Mouse (Mus musculus): Measurements from ENCODE around the gene Slc5a5. TPM values are rescaled to one million over a fixed set of nuclear protein-coding genes. Genes with fewer than 3 reads are reported as not detected.
A peak's percentile ranks its signal among the peaks of the same experiment; 100 is the strongest.

Gene Slc5a5
- 0.71 and 1.3 TPM in 2 replicates for polyA plus RNA-seq (2012; rRNA removed)

DNA sequence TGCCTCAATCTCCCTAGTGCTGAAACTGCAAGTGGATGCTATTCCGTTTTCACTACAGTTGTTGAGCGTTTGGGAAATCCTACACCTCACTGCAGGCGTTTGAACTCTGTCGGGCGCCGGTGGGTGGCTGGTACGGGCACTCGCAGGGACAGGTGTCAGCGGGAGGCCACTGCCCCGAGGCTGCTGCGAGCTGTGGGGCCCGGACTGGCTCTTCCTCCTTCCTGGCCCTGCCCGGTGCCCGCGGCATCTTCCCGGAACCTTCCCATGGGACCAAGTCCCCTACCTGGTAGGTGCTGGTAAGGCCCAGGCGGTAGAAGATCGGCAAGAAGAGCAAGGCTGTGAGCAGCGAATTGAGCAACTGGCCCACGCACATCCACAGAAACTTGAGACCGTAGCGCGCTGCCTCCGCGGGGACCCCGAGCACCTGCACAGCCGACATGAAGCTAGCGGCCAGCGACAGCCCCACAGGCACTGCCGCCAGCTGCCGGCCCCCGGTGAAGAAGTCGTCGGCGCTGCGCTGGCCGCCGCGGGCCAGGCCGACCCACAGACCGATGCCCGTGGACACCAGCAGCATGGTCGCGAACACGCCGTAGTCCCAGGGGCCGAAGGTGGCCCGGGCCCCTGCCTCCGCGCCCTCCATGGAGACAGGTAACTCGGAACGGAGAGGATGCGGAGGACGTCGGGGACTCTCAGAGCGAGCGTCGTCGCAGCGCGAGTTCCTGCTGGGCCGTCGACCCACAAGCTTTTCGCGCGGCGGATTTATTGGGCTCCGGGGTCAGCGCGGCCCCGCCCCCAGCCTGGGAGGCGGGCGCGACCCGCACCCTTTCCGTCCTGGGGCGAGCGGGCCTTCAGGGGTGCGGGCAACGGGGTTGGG, at the start of gene Slc5a5:
Gene Slc5a5 (minus strand): TSS at position 736 of the 874 bp plus-strand sequence.
- no peak for TF ChIP-seq CTCF (IDR thresholded peaks at IDR 0.05; ENCODE audit: insufficient read depth, low read length)
- no peak for TF ChIP-seq POLR2A (IDR thresholded peaks at IDR 0.05; ENCODE audit: borderline replicate concordance, extremely low read depth, low read depth, low read length)
- no peak for DNase-seq
- Histone ChIP-seq H3K4me1 (ENCODE audit: control insufficient read depth, insufficient read depth, low read length) (peaks cover 3% of the 10 kb centered on the region), H3K4me3 (replicated peaks; ENCODE audit: extremely low read depth, low read depth, low read length) (no peak within 1 kb of the TSS)
- 12% methylated on average over 80 of the region's 80 CpGs for WGBS

GRCm38 (mm10) chr8:70941478-70941877, 48.9 kb upstream of the Slc5a5 start:
- Histone ChIP-seq H3K4me3 (replicated peaks; ENCODE audit: extremely low read depth, low read depth, low read length) (no peak overlapping the region), H3K4me1 (ENCODE audit: control insufficient read depth, insufficient read depth, low read length) (no peaks in the 10 kb centered on the region)
- no peak for DNase-seq
- TF ChIP-seq CTCF (IDR thresholded peaks at IDR 0.05; ENCODE audit: insufficient read depth, low read length) (0 out of 2 replicates have a peak, but pooled peaks have one; percentile 3), POLR2A (IDR thresholded peaks at IDR 0.05; ENCODE audit: borderline replicate concordance, extremely low read depth, low read depth, low read length) (no peak)
- WGBS = 57% methylated on average over 2 of the region's 2 CpGs

DNA sequence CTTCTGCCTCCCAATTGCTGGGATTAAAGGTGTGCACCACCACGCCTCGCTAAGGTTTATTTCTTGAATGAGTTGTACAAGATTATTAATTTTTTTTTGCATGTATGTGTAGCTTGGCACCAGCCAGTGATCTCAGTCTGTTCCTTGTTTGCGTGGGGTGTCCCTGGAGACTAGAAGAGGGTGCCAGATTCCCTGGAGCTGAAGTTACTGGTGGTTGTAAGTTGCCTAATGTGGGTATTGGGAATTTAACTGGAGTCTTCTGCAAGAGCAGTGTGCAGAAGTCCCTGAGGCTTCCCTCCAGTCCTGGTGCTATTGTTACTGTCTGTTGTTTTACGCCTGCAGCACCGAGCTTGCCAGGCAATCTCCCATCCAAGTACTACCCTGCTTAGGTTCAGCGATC, 44.6 kb upstream of the Slc5a5 start:
- no peaks in the 10 kb centered on the region for H3K4me1 ChIP-seq (ENCODE audit: control insufficient read depth, insufficient read depth, low read length)
- WGBS = 81% methylated on average over 6 of the region's 6 CpGs
- TF ChIP-seq POLR2A (IDR thresholded peaks at IDR 0.05; ENCODE audit: borderline replicate concordance, extremely low read depth, low read depth, low read length) (no peak), CTCF (IDR thresholded peaks at IDR 0.05; ENCODE audit: insufficient read depth, low read length) (no peak)
- no peak overlapping the region for H3K4me3 ChIP-seq (replicated peaks; ENCODE audit: extremely low read depth, low read depth, low read length)
- no peak for DNase-seq

GRCm38 (mm10) chr8:70934786-70935185, 42.2 kb upstream of the Slc5a5 start:
- 44% methylated on average over 7 of the region's 7 CpGs for WGBS
- no peaks in the 10 kb centered on the region for H3K4me1 ChIP-seq (ENCODE audit: control insufficient read depth, insufficient read depth, low read length)
- TF ChIP-seq CTCF (IDR thresholded peaks at IDR 0.05; ENCODE audit: insufficient read depth, low read length) = no peak
- TF ChIP-seq POLR2A (IDR thresholded peaks at IDR 0.05; ENCODE audit: borderline replicate concordance, extremely low read depth, low read depth, low read length) = no peak
- DNase-seq = no peak
- H3K4me3 ChIP-seq (replicated peaks; ENCODE audit: extremely low read depth, low read depth, low read length) = no peak overlapping the region

GRCm38 (mm10) chr8:70933036-70933435, 40.5 kb upstream of the Slc5a5 start:
- no peak for DNase-seq
- TF ChIP-seq POLR2A (IDR thresholded peaks at IDR 0.05; ENCODE audit: borderline replicate concordance, extremely low read depth, low read depth, low read length) (no peak), CTCF (IDR thresholded peaks at IDR 0.05; ENCODE audit: insufficient read depth, low read length) (no peak)
- Histone ChIP-seq H3K4me3 (replicated peaks; ENCODE audit: extremely low read depth, low read depth, low read length) (no peak overlapping the region), H3K4me1 (ENCODE audit: control insufficient read depth, insufficient read depth, low read length) (no peaks in the 10 kb centered on the region)
- 79% methylated on average over 4 of the region's 4 CpGs for WGBS

GRCm38 (mm10) chr8:70931731-70932130, 39.2 kb upstream of the Slc5a5 start:
- DNase-seq = no peak
- 91% methylated on average over 11 of the region's 11 CpGs for WGBS
- no peak for TF ChIP-seq POLR2A (IDR thresholded peaks at IDR 0.05; ENCODE audit: borderline replicate concordance, extremely low read depth, low read depth, low read length)
- TF ChIP-seq CTCF (IDR thresholded peaks at IDR 0.05; ENCODE audit: insufficient read depth, low read length) = no peak
- H3K4me3 ChIP-seq (replicated peaks; ENCODE audit: extremely low read depth, low read depth, low read length) = no peak overlapping the region
- H3K4me1 ChIP-seq (ENCODE audit: control insufficient read depth, insufficient read depth, low read length) = no peaks in the 10 kb centered on the region

GRCm38 (mm10) chr8:70928778-70929322, 36.3 kb upstream of the Slc5a5 start:
- WGBS = 66% methylated on average over 5 of the region's 5 CpGs
- DNase-seq = no peak
- H3K4me3 ChIP-seq (replicated peaks; ENCODE audit: extremely low read depth, low read depth, low read length) = no peak overlapping the region
- no peaks in the 10 kb centered on the region for H3K4me1 ChIP-seq (ENCODE audit: control insufficient read depth, insufficient read depth, low read length)
- TF ChIP-seq POLR2A (IDR thresholded peaks at IDR 0.05; ENCODE audit: borderline replicate concordance, extremely low read depth, low read depth, low read length) = no peak
- TF ChIP-seq CTCF (IDR thresholded peaks at IDR 0.05; ENCODE audit: insufficient read depth, low read length) = no peak

GRCm38 (mm10) chr8:70928096-70928495, 35.5 kb upstream of the Slc5a5 start:
- TF ChIP-seq POLR2A (IDR thresholded peaks at IDR 0.05; ENCODE audit: borderline replicate concordance, extremely low read depth, low read depth, low read length) (no peak), CTCF (IDR thresholded peaks at IDR 0.05; ENCODE audit: insufficient read depth, low read length) (no peak)
- Histone ChIP-seq H3K4me3 (replicated peaks; ENCODE audit: extremely low read depth, low read depth, low read length) (no peak overlapping the region), H3K4me1 (ENCODE audit: control insufficient read depth, insufficient read depth, low read length) (no peaks in the 10 kb centered on the region)
- no peak for DNase-seq
- WGBS = 76% methylated on average over 3 of the region's 3 CpGs

DNA sequence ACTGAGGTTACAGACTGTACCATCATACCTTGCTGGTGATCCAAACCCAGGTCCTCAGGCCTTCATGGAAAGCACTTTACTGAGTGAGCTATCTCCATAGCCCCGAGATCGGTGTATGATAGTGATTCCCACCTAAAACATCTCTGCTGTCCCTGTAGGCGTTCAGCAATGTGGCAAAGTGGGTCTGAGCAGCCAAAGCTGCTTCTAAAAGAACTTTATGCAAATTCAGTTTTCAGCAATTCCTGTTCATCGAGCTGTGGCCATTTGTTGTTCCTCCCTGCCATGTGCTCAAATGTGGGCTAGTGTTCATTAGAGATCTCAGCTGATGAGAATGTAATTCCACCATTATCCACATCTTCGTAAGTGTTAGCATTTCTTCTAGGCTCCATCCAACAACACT, 33.8 kb upstream of the Slc5a5 start:
- Histone ChIP-seq H3K4me1 (ENCODE audit: control insufficient read depth, insufficient read depth, low read length) (no peaks in the 10 kb centered on the region), H3K4me3 (replicated peaks; ENCODE audit: extremely low read depth, low read depth, low read length) (no peak overlapping the region)
- no peak for DNase-seq
- TF ChIP-seq CTCF (IDR thresholded peaks at IDR 0.05; ENCODE audit: insufficient read depth, low read length) (no peak), POLR2A (IDR thresholded peaks at IDR 0.05; ENCODE audit: borderline replicate concordance, extremely low read depth, low read depth, low read length) (no peak)
- 90% methylated on average over 5 of the region's 5 CpGs for WGBS

DNA sequence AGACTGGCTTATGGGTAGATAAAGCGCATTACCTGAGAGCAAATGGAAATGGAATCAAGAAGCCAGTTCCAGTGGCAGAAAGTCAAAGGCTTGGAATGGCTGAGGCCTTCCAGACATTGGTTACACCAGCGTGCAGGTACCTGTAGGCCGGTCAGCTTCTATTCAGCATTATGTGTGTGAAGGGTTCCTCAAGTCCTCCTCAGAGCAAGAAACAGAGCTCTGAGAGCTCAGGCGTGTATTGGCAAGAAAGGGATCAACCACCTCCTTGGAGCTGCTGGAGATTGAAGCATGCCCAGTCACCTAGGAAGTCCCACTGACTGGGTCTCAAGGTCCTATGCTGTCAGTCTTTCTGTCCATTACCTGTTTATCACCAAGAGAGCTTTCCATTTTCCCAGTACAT, 33.2 kb upstream of the Slc5a5 start:
- TF ChIP-seq POLR2A (IDR thresholded peaks at IDR 0.05; ENCODE audit: borderline replicate concordance, extremely low read depth, low read depth, low read length) = no peak
- TF ChIP-seq CTCF (IDR thresholded peaks at IDR 0.05; ENCODE audit: insufficient read depth, low read length) = no peak
- no peak for DNase-seq
- H3K4me3 ChIP-seq (replicated peaks; ENCODE audit: extremely low read depth, low read depth, low read length) = no peak overlapping the region
- H3K4me1 ChIP-seq (ENCODE audit: control insufficient read depth, insufficient read depth, low read length) = no peaks in the 10 kb centered on the region
- WGBS = 93% methylated on average over 4 of the region's 4 CpGs

Data from lung, adult 2 months (tissue).